Mouse (Mus musculus): ENCODE data around the gene Timm29. TPM values are rescaled to one million over a fixed set of nuclear protein-coding genes. Genes with fewer than 3 reads are reported as not detected.

Gene Timm29
- polyA plus RNA-seq, 1 experiment from 2014 or later: 32.1 TPM

- Histone ChIP-seq H3K4me2 (no peak overlapping the region), H3K36me3 (peaks cover 46% of the 10 kb centered on the region), H3K27ac (no peak overlapping the region), H3K9ac (no peak overlapping the region), H3K27me3 (no peaks in the 10 kb centered on the region), H3K9me3 (no peaks in the 10 kb centered on the region), H3K4me1 (0 out of 2 replicates have a peak, but pooled peaks cover 4% of the 10 kb centered on the region), H3K4me3 (no peak overlapping the region)
- WGBS: 86% methylated on average over 4 of the region's 4 CpGs
- ATAC-seq (ENCODE audit: insufficient number of reproducible peaks, insufficient read depth, low FRiP score, low TSS enrichment, low read depth): no peak
Measured at GRCm38 (mm10) chr9:21558366-21558765, 34.2 kb upstream of the Timm29 start.

- Histone ChIP-seq H3K27ac (no peak overlapping the region), H3K9ac (no peak overlapping the region), H3K4me2 (no peak overlapping the region), H3K27me3 (no peaks in the 10 kb centered on the region), H3K4me3 (no peak overlapping the region), H3K36me3 (peaks cover 44% of the 10 kb centered on the region), H3K9me3 (no peaks in the 10 kb centered on the region), H3K4me1 (0 out of 2 replicates have a peak, but pooled peaks cover 4% of the 10 kb centered on the region)
- 93% methylated on average over 3 of the region's 3 CpGs for WGBS
- ATAC-seq (ENCODE audit: insufficient number of reproducible peaks, insufficient read depth, low FRiP score, low TSS enrichment, low read depth): no peak
Measured at GRCm38 (mm10) chr9:21559151-21559550, 33.4 kb upstream of the Timm29 start.

GRCm38 (mm10) chr9:21564420-21564819 lies 28.1 kb upstream of the Timm29 start:
- no peaks in the 10 kb centered on the region for H3K4me1 ChIP-seq
- WGBS: 74% methylated on average over 1 of the region's 1 CpGs
- H3K9ac ChIP-seq: no peak overlapping the region
- H3K27ac ChIP-seq: no peak overlapping the region
- H3K4me3 ChIP-seq: no peak overlapping the region
- H3K9me3 ChIP-seq: no peaks in the 10 kb centered on the region
- H3K4me2 ChIP-seq: no peak overlapping the region
- peaks cover 27% of the 10 kb centered on the region for H3K36me3 ChIP-seq
- H3K27me3 ChIP-seq: no peaks in the 10 kb centered on the region
- ATAC-seq (ENCODE audit: insufficient number of reproducible peaks, insufficient read depth, low FRiP score, low TSS enrichment, low read depth): no peak

- no peaks in the 10 kb centered on the region for H3K9me3 ChIP-seq
- peaks cover 34% of the 10 kb centered on the region for H3K36me3 ChIP-seq
- H3K4me1 ChIP-seq: no peaks in the 10 kb centered on the region
- H3K9ac ChIP-seq: no peak overlapping the region
- no peak overlapping the region for H3K4me2 ChIP-seq
- no peak overlapping the region for H3K4me3 ChIP-seq
- WGBS: 88% methylated on average over 4 of the region's 4 CpGs
- no peaks in the 10 kb centered on the region for H3K27me3 ChIP-seq
- ATAC-seq (ENCODE audit: insufficient number of reproducible peaks, insufficient read depth, low FRiP score, low TSS enrichment, low read depth): no peak
- no peak overlapping the region for H3K27ac ChIP-seq
Measured at GRCm38 (mm10) chr9:21565004-21565586, 27.4 kb upstream of the Timm29 start.

GRCm38 (mm10) chr9:21566538-21566937 lies 26.0 kb upstream of the Timm29 start:
- no peak overlapping the region for H3K4me2 ChIP-seq
- no peaks in the 10 kb centered on the region for H3K27me3 ChIP-seq
- H3K4me3 ChIP-seq: no peak overlapping the region
- no peak overlapping the region for H3K27ac ChIP-seq
- H3K9ac ChIP-seq: no peak overlapping the region
- no peak for ATAC-seq (ENCODE audit: insufficient number of reproducible peaks, insufficient read depth, low FRiP score, low TSS enrichment, low read depth)
- no peaks in the 10 kb centered on the region for H3K4me1 ChIP-seq
- H3K9me3 ChIP-seq: no peaks in the 10 kb centered on the region
- peaks cover 41% of the 10 kb centered on the region for H3K36me3 ChIP-seq
- WGBS: 89% methylated on average over 1 of the region's 1 CpGs

GRCm38 (mm10) chr9:21567051-21567450 lies 25.5 kb upstream of the Timm29 start:
- Histone ChIP-seq H3K4me1 (no peaks in the 10 kb centered on the region), H3K9me3 (no peaks in the 10 kb centered on the region), H3K4me3 (no peak overlapping the region), H3K27me3 (no peaks in the 10 kb centered on the region), H3K9ac (no peak overlapping the region), H3K36me3 (peaks cover 41% of the 10 kb centered on the region), H3K4me2 (no peak overlapping the region), H3K27ac (no peak overlapping the region)
- ATAC-seq (ENCODE audit: insufficient number of reproducible peaks, insufficient read depth, low FRiP score, low TSS enrichment, low read depth): no peak
- 90% methylated on average over 2 of the region's 2 CpGs for WGBS

- Histone ChIP-seq H3K4me2 (no peak overlapping the region), H3K27ac (no peak overlapping the region), H3K27me3 (no peaks in the 10 kb centered on the region), H3K9me3 (no peaks in the 10 kb centered on the region), H3K36me3 (peaks cover 56% of the 10 kb centered on the region), H3K4me1 (no peaks in the 10 kb centered on the region), H3K4me3 (no peak overlapping the region), H3K9ac (no peak overlapping the region)
- ATAC-seq (ENCODE audit: insufficient number of reproducible peaks, insufficient read depth, low FRiP score, low TSS enrichment, low read depth): no peak
- 87% methylated on average over 8 of the region's 8 CpGs for WGBS
Measured at GRCm38 (mm10) chr9:21568657-21569255, 23.8 kb upstream of the Timm29 start.

GRCm38 (mm10) chr9:21574012-21574801 lies 18.3 kb upstream of the Timm29 start:
- no peak overlapping the region for H3K4me2 ChIP-seq
- no peaks in the 10 kb centered on the region for H3K9me3 ChIP-seq
- no peak overlapping the region for H3K9ac ChIP-seq
- H3K4me3 ChIP-seq: no peak overlapping the region
- H3K27me3 ChIP-seq: no peaks in the 10 kb centered on the region
- 94% methylated on average over 8 of the region's 8 CpGs for WGBS
- H3K36me3 ChIP-seq: peaks cover 97% of the 10 kb centered on the region
- H3K4me1 ChIP-seq: no peaks in the 10 kb centered on the region
- H3K27ac ChIP-seq: no peak overlapping the region
- ATAC-seq (ENCODE audit: insufficient number of reproducible peaks, insufficient read depth, low FRiP score, low TSS enrichment, low read depth): no peak

GRCm38 (mm10) chr9:21575253-21575652 lies 17.3 kb upstream of the Timm29 start:
- Histone ChIP-seq H3K36me3 (peaks cover 97% of the 10 kb centered on the region), H3K27ac (no peak overlapping the region), H3K9ac (no peak overlapping the region), H3K4me1 (no peaks in the 10 kb centered on the region), H3K4me3 (no peak overlapping the region), H3K27me3 (no peaks in the 10 kb centered on the region), H3K9me3 (no peaks in the 10 kb centered on the region), H3K4me2 (no peak overlapping the region)
- ATAC-seq (ENCODE audit: insufficient number of reproducible peaks, insufficient read depth, low FRiP score, low TSS enrichment, low read depth): no peak
- 92% methylated on average over 10 of the region's 10 CpGs for WGBS

- Histone ChIP-seq H3K9ac (no peak overlapping the region), H3K4me2 (no peak overlapping the region), H3K27me3 (no peaks in the 10 kb centered on the region), H3K36me3 (peaks cover 98% of the 10 kb centered on the region), H3K27ac (no peak overlapping the region), H3K4me3 (no peak overlapping the region), H3K4me1 (no peaks in the 10 kb centered on the region), H3K9me3 (no peaks in the 10 kb centered on the region)
- 97% methylated on average over 1 of the region's 1 CpGs for WGBS
- no peak for ATAC-seq (ENCODE audit: insufficient number of reproducible peaks, insufficient read depth, low FRiP score, low TSS enrichment, low read depth)
Measured at GRCm38 (mm10) chr9:21576286-21576685, 16.2 kb upstream of the Timm29 start.

- Histone ChIP-seq H3K27me3 (no peaks in the 10 kb centered on the region), H3K36me3 (peaks cover 98% of the 10 kb centered on the region), H3K4me2 (no peak overlapping the region), H3K27ac (no peak overlapping the region), H3K4me1 (no peaks in the 10 kb centered on the region), H3K9me3 (no peaks in the 10 kb centered on the region), H3K9ac (no peak overlapping the region), H3K4me3 (no peak overlapping the region)
- no peak for ATAC-seq (ENCODE audit: insufficient number of reproducible peaks, insufficient read depth, low FRiP score, low TSS enrichment, low read depth)
- 90% methylated on average over 3 of the region's 3 CpGs for WGBS
Measured at GRCm38 (mm10) chr9:21578226-21578625, 14.3 kb upstream of the Timm29 start.

- Histone ChIP-seq H3K4me1 (no peaks in the 10 kb centered on the region), H3K4me2 (no peak overlapping the region), H3K9ac (no peak overlapping the region), H3K4me3 (no peak overlapping the region), H3K27ac (no peak overlapping the region), H3K36me3 (peaks cover 99% of the 10 kb centered on the region), H3K9me3 (no peaks in the 10 kb centered on the region), H3K27me3 (no peaks in the 10 kb centered on the region)
- WGBS: 84% methylated on average over 1 of the region's 1 CpGs
- no peak for ATAC-seq (ENCODE audit: insufficient number of reproducible peaks, insufficient read depth, low FRiP score, low TSS enrichment, low read depth)
Measured at GRCm38 (mm10) chr9:21585401-21585800, 7.1 kb upstream of the Timm29 start.

All from embryonic facial prominence, embryonic 13.5 days (tissue).